Mouse (Mus musculus): ENCODE data around the gene Ctsw.
A peak's percentile ranks its signal among the peaks of the same experiment; 100 is the strongest.

The Ctsw gene

GRCm38 (mm10) chr19:5487768-5488550, 19.7 kb upstream of the Ctsw start, which contains the start of gene Mus81:
TSS of gene Mus81 (minus strand) at chr19:5488402.
- DNase-seq (ENCODE audit: extremely low spot score) = peak; percentile 97

GRCm38 (mm10) chr19:5486771-5487170, 18.5 kb upstream of the Ctsw start:
- no peak for DNase-seq (ENCODE audit: extremely low spot score)

DNA sequence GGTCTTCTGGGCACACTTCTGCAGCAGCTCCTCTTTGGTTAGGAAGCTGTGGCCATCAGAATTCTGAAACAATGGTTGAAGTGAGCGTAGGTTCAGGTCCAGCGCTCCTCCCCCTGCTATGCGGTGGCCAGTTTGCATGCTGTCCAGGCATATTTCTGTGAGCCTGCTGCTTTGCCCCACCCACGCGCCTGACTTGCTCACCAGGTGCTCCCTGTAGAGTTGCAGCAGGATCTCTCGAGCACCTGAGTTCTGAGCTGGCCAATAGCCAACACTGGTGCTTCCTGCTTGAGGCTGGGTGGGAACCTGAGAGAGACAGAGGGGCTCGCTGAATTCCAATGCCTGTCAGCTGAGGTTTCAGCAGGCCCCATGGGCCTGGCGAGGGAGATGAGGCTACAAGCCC, 18.0 kb upstream of the Ctsw start:
- DNase-seq (ENCODE audit: extremely low spot score) = no peak

- DNase-seq (ENCODE audit: extremely low spot score) = no peak
Measured at GRCm38 (mm10) chr19:5485821-5486220, 17.5 kb upstream of the Ctsw start.

- no peak for DNase-seq (ENCODE audit: extremely low spot score)
Measured at GRCm38 (mm10) chr19:5485371-5485770, 17.1 kb upstream of the Ctsw start.

DNA sequence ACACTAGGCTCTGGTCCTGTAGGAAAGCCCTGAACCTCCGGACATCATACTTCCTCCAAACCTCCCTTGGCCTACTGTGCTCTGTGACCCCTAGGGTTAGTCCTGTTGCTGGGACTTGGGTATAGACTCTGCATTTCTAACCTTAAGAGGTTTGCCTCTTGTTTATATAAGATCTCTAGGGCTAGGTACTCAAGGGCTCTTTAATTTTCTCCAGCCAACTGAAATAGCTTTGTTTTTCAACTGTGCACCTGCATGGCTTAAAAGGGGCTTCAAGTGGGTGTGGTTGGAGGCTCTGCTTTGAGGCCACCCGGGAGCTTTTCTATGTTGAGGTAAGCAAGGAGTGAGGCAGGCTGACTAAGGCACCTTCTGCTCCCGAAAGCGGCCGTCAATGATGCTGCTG, 16.2 kb upstream of the Ctsw start:
- no peak for DNase-seq (ENCODE audit: extremely low spot score)

DNA sequence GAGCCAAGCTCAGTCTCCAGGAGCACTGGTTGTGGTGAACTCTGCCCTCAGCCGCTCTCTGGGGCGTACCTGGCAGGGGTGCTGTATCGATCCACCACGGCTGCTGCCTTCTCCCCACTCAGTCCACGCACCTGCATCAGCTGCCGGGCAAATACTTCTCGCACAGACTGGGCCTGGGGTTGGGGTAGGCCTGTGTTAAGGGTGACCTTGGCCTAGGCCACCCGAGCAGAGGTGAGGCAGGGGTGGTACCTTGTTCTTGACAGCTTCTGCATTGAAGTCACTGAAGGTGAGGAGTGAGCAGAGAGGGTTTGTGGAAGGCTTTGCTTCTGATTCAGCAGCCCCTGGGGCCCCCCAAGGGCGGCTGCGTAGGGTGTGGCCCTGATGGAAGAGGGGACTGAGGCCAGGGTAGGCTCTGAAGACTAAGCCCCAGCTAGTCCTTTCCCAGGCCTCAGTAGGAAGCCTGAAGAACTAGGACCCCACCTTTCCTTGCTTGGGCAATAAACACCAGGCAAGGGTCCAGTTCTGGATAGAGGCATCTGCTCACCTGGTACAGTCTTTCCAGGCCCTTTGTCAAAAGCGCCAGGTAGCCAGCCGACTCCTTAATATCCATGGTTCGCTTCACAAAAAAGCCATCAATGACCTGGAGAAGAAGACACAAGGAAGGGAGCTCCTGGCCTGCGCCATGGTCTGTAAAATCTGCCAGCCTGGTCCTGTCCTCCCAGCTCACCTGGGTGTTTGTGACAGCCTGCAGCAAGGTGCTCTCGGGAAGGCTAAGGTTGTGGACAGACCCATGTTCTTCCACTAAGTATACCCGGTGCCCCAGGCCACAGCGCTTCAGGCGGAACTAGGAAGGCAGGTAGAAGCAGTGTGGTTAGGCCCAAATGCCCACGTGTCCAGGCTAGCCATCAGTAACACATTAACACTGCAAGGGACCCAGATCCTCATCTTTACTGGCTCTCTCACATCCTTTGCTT, 15.4 kb upstream of the Ctsw start:
- DNase-seq (ENCODE audit: extremely low spot score) = no peak

GRCm38 (mm10) chr19:5481398-5481797, 13.1 kb upstream of the Ctsw start:
- no peak for DNase-seq (ENCODE audit: extremely low spot score)

GRCm38 (mm10) chr19:5480016-5480415, 11.7 kb upstream of the Ctsw start:
- DNase-seq (ENCODE audit: extremely low spot score) = no peak

GRCm38 (mm10) chr19:5477668-5478300, 9.5 kb upstream of the Ctsw start:
- no peak for DNase-seq (ENCODE audit: extremely low spot score)

GRCm38 (mm10) chr19:5477004-5477667, 8.8 kb upstream of the Ctsw start:
- no peak for DNase-seq (ENCODE audit: extremely low spot score)

GRCm38 (mm10) chr19:5475069-5475714, 6.9 kb upstream of the Ctsw start:
- DNase-seq (ENCODE audit: extremely low spot score) = no peak

GRCm38 (mm10) chr19:5474281-5475068, 6.2 kb upstream of the Ctsw start:
- peak; percentile 61 for DNase-seq (ENCODE audit: extremely low spot score)

- peak; percentile 80 for DNase-seq (ENCODE audit: extremely low spot score)
Measured at GRCm38 (mm10) chr19:5473720-5474119, 5.4 kb upstream of the Ctsw start, which contains the start of gene Efemp2. TSS of gene Efemp2 (plus strand) at chr19:5473954.

DNA sequence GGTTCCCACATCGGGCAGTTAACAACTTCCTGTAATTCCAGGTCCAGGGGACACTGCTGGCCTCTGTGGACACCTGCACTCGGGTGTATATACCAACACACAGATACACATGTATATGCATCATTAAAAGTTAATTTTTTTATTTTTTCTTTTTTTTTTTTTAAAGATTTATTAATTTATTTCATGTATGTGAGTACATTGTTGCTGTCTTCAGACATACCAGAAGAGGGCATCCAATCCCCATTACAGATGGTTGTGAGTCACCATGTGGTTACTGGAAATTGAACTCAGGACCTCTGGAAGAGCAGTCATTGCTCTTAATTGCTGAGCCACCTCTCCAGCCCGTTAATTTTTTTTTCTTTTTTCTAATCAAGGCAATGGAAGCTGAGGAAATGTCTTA, 4.5 kb upstream of the Ctsw start:
- no peak for DNase-seq (ENCODE audit: extremely low spot score)

DNA sequence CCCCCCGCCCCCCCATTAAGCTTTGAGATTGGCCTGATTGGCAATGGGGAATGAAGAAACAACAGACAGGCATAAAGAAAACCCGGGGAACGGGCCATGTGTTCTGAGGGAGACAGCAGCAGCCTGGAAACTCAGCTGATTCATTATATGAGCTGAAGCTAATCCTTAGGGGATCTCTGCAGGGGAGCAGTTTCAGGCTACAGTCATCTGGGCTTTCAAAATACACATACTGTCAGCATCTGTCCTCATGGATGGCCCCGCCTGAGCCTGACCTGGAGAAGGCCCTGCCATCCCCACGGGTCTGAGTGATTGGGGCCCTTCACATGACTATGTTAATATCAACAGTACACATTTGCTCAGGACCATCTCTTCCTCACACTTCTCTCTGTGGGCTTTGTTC, 3.5 kb upstream of the Ctsw start:
- no peak for DNase-seq (ENCODE audit: extremely low spot score)

GRCm38 (mm10) chr19:5466916-5467500, 1.3 kb downstream of the Ctsw start:
- no peak for DNase-seq (ENCODE audit: extremely low spot score)

DNA sequence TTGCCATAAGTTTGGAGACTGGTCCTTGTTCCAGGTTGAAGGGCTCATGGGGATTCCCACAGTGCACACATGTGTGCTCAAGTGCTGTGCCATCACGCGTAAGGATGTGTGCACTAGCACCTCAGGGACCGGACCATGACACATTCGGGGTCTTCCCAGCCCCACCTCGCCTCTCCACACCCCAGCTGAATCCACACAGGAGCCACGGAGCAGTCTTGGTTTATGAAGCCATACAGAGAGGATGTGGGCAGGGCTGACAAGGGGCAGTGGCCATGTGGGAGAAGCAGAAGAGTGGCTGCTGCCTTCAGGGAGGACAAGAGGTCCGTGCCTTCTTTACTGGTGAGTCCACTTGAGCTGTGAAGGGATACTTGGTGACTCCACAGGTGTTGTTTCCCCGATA, 3.3 kb downstream of the Ctsw start:
- no peak for DNase-seq (ENCODE audit: extremely low spot score)

DNA sequence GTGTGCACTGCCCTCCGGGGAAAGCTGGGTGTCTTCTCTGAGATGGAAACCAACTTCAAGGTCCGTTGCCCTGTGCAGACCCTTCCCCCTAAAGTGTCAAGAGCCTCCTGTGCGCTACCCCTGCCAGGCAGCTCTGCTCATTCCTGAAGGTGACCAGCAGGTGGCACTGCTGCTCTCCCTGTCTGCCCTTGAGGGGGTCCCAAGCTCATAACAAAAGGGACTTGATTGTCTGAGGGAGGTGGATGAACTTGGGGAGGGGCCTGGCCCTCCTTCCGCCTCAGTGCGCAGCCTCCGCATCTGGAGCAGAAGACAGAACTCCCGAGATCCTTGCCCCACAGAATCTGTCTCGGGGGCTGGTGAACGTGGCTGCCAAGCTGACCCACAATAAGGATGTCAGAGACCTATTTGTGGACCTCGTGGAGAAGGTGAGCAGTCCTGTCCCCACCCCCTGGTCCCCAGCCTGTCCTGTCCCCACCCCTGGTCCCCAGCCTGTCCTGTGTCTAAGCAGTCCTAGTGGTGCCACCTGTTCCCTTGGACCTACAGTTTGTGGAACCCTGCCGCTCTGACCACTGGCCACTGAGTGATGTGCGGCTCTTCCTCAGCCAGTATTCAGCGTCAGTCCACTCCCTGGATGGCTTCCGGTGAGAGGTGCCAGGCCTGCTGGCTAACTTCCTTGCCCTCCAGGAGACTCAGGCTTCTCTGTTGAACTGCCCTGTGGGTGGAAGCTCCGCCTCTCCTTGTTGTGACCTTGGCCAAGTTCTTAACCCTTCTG, 4.3 kb downstream of the Ctsw start:
- DNase-seq (ENCODE audit: extremely low spot score) = peak; percentile 73

All from embryo, embryonic 9.5 days (tissue).